Mouse (Mus musculus) cerebellum, postnatal 4 days (tissue): ENCODE data around the gene Alk.

Experiments
- DNase-seq, 2 experiments: peaks; one replicate each; pipeline ENCODE4 v3.0.0; 2022; ENCODE audit warnings: low spot score in 2 of 2, mixed read lengths in 1 of 2

The Alk gene

GRCm38 (mm10) chr17:72401861-72402260, 202.6 kb downstream of the Alk start:
- no peak for DNase-seq

DNA sequence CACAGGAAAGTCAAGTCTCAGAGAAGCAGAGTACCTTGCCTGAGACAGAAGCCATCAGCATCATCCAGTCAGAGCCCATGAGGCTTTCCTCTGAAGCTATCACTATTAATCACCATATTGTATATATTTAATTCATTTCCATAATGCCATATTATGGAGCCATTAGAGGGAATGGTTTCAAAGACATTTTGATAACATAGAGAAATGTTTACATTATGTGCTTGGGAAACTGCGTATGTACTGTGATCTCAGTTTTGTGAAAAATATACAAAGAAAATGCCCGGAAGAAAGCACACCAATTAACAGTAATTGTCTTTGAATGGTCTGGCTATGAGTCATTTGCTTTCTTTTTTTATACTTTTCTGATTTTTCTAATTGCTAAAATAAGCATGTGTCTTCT, 203.1 kb downstream of the Alk start:
- no peak for DNase-seq

DNA sequence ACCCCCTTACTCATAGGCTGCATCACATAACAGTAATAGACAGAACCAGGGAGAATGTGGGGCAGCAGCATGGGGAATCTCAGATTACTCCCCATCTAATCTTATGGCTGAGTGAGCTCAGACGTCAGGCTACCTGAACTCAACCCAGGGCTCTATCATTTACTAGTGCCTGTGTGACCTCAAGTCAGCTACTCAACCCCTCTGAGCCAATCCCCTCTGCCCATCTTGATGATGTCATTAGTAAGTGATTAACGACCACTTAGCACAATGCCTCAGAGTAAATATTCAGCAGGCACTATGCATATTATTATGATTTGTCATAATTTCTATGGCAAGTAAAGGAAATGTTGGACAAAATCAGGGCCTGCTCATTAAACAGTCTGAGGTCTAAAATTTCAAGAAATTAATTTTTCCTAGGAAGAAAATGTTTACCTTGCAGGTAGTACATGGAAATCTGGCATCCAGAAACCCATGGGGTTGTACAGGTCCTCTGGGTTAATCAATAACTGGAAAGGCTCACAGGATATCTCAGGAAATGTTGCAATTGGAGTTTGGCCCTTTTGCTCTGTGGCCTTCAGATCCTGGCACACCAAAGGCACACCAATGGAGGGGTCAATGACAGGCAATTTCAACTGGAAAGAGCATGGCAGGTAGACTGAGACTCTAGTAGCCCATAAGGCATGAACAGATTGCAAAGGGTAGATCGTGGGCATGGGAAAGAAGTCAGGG, 204.9 kb downstream of the Alk start:
- no peak for DNase-seq

- no peak for DNase-seq
These were observed 208.5 kb downstream of the Alk start for GRCm38 (mm10) chr17:72395956-72396355.

DNA sequence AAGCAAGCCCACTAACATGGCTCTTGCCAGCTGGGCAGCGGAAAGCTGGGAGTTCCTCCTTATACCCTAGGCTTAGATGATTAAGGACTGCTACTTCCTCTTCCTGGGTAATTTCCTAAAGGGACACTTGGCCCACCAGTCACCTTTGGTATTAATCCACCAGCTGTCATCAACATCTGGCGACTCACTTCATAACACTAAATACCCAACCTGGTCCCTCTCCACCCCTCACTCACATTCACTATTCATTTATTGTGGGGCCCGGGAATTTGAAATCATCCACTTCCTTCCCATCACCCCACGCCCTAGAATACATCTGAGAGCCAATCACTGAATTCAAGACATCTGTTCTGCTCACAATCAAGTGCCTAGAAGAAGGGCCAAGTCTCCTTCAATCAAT, 235.4 kb downstream of the Alk start:
- no peak for DNase-seq

DNA sequence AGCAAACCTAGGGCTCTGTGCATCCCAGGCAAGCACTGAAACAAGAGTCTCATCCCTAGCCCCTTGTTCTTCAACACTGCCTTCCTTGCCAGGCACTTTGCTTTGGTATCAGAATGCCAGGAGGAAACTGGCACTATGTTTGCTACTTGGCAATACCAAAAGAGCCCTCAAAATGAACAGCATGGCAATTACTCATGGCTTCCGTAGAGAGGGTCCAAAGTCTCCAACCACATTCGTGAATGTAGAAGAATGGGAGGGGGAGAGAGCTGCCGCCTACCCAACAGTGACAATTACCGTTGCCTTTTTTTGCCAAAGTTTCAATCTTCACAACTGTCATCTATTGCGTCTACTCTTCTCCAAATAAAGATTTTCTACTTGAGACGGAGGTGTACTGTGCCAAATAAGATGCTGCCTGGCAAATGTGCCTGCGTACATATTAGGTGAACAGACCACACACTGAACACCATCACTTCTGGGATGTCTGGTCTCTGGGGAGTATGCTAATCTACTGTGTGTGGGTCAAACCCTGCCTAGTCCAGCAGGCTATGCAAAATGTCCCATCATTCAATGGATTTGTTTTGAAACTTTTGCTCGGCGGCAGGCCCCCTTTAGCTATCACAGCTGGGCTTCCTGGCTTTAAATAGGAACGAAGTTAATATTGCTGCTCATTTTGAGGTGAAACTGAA, 241.5 kb downstream of the Alk start:
- DNase-seq, result no peak

GRCm38 (mm10) chr17:72361961-72362360, 242.5 kb downstream of the Alk start:
- no peak for DNase-seq

- DNase-seq, result no peak
These were observed 247.6 kb downstream of the Alk start for GRCm38 (mm10) chr17:72356759-72357302.

GRCm38 (mm10) chr17:72339437-72339836, 265.0 kb downstream of the Alk start:
- DNase-seq, result no peak

DNA sequence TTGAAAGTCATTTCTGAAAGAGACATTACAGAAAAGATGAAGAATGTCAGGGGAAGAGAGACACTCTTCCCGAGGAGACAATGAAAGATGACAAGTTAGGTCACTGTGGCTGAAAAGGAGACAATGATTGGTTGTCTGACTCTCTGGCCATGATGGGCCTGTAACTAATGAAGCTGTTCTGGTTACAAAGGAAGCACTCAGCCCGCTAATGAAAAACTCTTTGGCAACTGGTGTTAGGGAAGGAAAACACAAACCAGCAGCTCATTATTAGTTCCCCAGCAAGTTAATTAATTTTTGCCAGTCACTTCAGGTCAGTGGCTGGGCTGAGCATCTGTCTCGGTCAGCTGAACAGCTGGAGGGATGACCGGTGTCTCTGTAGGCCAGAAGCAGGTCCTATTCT, 271.5 kb downstream of the Alk start:
- DNase-seq, result no peak

DNA sequence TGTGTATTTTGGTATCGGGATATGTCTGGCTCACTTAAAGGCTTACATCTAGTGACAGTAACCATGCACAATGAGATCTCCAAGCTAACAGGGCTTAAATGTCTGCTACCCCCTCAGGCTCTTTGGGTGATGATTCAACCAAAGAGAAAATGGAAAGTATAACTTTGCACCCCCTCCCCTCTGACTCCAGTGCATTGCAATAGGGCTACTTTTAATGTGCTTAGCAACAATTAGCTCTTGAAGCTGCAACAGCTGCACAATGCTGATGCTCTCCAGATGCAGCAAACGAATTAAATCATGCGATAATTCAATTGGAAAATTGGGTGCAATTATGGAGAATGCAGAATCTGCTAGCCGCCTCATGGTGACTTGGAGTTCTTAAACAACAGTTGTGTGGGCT, 278.5 kb downstream of the Alk start:
- no peak for DNase-seq

DNA sequence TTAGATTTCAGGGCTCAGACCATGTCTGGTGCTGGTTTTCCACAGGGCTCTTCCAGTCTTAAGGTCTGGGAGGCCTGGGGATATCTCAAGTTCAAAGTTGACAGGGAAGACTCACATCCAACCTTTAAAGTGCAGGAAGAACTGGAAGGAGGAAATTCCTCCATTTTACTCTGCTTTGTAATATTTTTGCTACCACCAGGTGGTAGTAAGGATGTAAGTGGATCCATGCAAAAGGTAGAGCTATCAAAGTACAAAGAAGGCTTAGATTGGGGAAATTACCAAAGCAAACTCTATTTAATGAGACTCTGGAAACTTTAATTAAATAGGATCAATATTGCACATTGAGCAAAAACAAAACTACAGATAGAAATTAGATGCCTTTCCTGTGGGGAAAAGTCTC, 284.9 kb downstream of the Alk start:
- DNase-seq, result no peak

DNA sequence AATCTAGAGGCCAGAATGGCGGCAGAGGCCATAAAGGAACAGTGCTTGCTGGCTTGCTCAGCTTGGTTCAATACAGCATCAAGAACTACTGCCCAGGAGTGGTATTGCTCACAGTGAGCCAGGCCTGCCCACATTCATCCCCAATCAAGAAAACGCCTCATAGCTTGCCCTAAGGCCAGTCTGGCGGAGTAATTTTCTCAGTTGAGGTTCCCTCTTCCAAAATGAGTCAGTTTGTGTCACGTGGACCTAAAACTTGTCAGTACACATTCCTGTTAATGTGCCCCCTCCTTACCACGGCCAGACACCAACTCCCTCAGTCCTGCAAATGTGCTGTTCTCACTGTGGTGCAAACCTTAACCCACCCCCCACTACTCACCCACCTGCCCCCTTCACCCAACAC, 304.8 kb downstream of the Alk start:
- no peak for DNase-seq

DNA sequence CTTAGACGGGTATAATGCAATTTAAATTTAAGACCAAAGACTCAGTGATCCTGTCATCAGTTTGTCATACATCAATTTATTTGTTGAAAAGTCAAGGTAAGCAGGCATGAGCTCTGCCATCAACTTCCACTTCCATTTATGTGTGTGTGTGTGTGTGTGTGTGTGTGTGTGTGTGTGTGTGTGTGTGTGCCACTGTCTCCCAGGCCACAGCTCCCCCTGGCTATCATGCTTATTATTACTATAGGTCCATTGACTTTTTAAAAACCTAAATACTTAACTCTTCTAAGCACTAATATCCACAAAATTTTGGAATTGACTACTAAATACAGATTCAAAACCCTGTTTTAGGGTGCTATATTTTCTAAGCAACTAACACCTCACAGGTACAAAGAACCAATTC, 308.1 kb downstream of the Alk start:
- no peak for DNase-seq

GRCm38 (mm10) chr17:72293267-72293580, 311.2 kb downstream of the Alk start:
- DNase-seq, result no peak

DNA sequence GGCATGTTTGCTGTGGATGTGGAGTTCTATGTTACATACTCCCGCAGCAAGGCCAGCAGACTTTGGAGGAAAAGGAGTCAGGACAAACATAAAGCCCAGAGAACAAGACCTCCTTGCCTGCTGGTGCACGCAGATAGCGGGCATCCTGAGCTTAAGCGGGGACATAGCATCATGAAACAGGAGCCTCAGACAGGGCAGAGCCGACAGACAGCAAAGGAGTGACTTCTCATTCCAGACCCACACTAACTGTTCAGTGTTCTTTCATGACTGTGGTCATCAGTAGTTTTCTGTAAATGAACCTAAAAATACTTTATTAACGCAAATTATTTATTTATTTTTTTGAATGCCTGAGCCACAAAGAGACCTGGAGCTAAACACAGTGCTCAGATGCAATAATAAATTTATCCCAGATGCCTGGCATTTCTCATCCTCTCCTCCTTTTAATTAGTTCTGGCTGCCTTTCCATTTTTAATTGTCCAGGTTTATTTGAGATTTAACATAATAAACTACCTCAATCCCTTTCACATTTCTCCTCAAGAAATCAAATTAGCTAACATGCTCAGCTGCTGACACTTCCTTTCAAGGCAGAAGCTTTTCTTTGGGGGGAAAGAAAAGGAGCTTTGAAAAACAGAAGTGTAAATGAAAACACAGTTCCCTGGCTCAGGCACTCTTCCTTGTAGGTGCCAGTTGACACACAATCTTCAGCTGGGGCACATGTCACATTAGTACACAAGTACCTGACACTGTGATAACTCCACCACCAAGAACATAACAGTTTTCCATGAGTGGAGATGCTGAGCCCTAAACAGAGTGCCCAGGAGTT, 311.8 kb downstream of the Alk start:
- DNase-seq, result no peak

DNA sequence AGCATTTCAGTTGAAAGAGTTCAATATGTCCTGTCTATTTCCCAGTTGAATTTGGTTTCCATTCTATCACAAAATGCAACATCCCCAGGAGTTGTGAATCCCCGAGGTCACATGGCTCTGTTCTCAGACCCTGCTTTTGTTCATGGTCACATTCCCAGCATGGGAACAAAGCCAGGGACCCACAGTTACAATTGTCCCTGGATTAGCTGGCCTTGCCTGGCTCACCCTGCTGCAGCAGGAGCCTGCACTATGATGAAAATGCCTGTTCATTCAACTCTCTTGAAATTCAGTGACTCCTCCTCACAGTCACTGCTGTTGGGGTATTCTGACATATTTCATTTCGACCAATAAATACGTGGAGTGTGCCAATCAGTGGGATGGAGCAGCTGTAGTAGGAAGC, 318.5 kb downstream of the Alk start:
- no peak for DNase-seq

DNA sequence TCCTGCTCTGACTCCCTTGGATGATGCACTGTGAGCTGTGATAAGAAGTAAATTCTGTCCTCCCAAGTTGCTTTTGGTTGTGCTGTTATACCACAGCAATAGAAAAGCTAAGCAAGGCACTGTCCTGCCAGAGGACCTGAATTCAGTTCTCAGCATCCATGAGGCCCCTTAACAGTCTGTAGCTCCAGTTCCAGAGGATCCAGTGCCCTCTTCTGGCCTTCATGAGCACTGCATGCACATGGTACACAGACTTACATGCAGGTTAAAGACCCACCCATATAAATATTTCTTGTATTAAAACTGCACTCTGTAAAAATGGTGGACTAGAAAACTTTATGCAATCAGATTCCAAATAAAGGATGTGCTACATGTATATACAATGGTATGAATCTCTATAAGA, 326.1 kb downstream of the Alk start:
- DNase-seq, result no peak

- DNase-seq, result no peak
These were observed 327.6 kb downstream of the Alk start for GRCm38 (mm10) chr17:72276778-72277177.

DNA sequence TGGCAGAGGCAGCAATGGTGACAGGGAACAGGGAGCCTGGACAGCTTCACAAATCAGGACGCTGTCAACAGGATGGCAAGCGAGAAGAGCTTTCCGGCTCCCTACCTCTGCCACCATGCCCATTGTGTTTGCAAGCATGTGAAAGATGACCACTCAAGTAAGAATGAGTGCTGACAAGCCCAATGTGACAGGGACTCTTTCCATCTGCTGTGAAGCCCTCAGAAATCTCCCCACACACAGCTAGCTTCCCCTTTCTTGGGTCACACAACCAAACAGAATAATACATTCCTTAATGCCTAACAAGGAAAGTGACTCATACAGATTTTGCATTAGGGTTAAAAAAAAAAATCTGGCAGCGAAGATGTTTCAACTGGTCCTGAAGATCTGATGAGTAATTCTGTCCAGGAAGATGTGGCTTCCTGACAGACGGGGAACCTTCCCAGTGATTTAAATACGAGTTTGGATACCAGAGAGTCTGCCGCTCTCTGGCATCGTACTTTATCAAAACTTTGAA, 329.0 kb downstream of the Alk start:
- DNase-seq, result no peak

DNA sequence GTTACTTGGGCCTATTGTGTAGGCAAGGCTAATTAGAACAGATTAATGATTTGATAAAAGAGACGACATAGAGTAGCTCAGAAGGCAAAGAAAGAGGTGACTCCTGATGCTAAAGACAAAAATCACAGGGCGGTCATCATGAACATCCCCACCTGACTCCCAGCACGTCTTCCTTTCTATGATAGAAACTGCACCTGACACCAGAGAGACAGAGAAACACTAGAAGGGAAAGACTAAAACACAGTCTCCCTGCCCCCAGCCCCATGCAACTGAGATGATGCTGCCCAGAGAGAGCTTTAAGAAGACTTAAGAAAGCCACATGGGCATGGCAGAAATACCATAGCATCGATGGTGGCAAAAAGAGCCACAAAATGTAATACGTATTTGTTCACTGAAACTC, 330.2 kb downstream of the Alk start:
- no peak for DNase-seq

DNA sequence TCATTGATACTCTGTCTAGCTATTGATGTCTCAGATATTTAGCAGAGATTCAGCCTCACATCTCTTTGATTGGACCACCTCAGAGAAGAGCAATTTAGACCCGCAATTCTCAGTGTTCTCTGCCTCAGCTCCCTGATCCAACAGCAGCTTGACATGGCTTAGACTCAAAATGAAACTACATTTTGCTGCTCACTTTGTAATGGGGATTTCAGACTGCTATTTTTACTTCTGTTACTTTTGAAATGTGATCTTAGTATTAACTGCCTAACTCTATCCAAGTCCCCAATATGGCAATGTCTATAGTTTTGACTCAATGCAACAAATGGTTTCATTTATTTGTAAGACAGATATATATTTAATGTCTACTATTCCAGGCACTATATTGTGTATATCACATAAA, 332.8 kb downstream of the Alk start:
- no peak for DNase-seq
